Mouse (Mus musculus) adrenal gland, adult 18-20 months (tissue): ENCODE measurements around the gene Cenpt. TPM values are rescaled to one million over a fixed set of nuclear protein-coding genes. Genes with fewer than 3 reads are reported as not detected.

Source experiments
- DNase-seq, 2 experiments: peaks; one replicate each; pipeline ENCODE4 v3.0.0; 2021 to 2022; ENCODE audit warnings: low spot score in 2 of 2
- total RNA-seq, 2 experiments: library from RNA; stranded (reverse); gene quantifications; 1 replicate in 1 of 2; 2 replicates in 1 of 2; pipeline ENCODE4 v1.2.3; 2021

Gene Cenpt
- total RNA-seq, 2 experiments from 2014 or later = 5.9 to 6.5 TPM

DNA sequence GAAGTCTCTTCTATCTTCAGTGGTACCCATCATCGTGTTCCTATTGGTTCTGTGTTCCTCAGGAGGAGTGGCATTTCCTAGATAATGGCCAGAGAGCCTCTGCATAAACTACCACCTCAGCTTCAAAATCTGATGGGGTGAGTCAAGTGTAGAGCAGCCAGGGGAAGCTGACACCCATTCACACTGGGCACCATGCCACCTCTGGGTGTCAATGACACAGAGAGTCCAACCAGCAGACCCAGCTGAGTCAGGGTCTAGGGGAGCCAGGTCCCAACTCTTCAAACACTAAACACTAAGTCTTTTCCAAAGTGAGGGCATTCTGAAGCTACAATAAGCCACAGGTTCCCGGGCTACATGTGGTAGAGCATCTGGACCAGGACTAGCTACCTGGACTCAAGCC is 44.6 kb downstream of the Cenpt start:
- peak; percentile 27 to 30 for DNase-seq

DNA sequence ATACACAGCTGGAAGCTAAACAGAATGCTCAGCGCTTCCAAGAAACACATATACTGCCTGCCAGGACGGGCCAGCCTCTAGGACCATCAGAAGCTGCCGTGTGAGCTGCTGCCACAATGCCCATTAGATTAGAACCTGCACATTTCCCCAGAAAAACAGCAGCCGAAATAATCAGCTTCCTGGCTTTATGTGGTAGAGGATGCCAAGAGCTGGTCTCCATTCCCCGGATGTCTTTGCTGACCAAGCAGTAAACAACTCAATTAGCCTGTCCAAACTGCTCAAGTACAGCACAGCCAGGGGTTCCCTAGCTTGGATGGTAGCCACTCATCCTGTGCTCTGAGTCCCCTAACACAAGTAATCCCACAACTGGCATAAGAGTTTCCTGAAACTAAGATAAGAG is 45.3 kb downstream of the Cenpt start:
- no peak for DNase-seq

DNA sequence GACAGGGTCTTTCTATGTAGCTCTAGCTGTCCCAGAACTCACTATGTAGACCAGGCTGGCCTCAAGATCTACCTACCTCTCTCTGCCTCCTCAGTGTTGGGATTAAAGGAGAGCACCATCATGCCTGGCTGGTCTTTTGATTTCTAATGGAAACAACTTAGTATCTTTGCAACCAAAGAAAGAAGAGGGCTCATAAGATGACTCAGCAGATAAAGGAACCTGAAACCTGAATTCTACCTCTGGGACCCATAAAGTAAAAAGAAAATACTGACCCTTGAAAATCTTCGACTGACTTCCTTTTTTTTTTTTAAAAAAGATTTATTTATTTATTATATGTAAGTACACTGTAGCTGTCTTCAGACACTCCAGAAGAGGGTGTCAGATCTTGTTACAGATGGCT is 47.1 kb downstream of the Cenpt start:
- no peak for DNase-seq

DNA sequence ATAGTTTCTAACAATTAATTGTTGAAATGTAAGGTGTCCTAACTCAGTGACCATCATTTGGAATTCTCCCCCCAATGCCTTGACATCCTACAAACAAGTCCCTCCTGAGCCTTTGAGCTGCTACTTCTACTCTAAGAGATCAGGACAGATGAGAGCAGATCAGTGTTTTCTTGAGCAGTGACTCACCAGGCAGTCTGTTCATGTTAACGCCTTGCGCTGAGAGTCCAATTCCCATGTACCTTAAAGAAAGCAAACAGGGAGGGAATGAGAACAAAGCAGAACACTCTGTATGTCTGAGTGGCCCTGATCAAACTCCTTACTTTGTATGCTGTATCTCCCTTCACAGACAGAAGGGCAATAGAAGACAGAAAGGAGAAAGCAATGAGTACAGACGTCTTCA is 47.7 kb downstream of the Cenpt start:
- no peak for DNase-seq

DNA sequence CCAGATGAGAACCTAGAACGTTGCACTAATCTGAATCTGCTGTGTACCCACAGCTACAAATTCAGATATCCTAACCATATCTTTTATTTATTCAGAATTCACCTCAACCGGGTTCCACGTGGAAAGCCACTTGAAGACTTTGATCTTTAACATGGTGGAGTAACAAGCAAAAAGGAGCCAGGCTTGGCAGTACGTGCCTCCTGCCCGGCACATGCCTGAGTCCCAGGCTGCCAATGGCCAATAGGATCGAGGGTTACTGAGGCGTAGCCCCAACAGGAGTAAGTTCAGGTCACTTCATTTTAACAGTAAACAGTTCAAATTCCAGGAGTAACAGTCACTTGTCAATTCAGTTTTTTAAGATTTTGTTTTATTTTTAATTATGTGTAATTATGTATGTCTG is 48.3 kb downstream of the Cenpt start:
- DNase-seq = no peak

DNA sequence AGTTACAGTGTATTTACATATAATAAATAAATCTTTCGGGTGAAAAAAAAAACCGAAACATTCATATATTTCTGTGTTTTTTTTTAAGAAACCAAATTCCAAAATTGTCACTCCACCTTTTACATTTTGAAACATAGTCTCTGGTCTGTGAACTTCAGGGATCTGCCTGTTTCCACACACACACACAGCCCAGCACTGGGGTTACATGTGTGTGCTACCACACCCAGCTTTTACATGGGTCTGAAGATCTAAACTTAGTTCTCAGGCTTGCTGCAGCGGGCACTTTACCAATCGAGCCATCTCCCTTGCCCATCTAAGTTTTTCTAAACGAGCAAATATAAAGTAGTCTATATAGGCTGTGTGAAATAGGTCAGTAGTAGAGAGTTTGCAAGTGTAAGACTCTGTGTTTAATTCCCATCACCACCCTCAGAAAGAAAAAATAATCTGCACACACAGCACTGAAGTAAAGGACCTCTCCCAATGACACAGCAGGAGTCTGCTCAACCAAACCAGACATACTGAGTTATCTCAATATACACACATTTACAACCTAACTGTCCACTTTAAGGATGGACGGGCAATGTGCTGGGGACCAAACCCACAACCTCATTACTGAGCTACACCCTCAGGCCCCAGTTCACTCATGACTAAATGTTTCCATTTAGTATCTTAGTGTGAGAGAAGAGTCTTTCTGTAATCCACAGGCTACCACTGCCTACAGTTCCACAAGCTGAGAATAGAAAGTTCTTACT is 51.7 kb downstream of the Cenpt start:
- DNase-seq = no peak

DNA sequence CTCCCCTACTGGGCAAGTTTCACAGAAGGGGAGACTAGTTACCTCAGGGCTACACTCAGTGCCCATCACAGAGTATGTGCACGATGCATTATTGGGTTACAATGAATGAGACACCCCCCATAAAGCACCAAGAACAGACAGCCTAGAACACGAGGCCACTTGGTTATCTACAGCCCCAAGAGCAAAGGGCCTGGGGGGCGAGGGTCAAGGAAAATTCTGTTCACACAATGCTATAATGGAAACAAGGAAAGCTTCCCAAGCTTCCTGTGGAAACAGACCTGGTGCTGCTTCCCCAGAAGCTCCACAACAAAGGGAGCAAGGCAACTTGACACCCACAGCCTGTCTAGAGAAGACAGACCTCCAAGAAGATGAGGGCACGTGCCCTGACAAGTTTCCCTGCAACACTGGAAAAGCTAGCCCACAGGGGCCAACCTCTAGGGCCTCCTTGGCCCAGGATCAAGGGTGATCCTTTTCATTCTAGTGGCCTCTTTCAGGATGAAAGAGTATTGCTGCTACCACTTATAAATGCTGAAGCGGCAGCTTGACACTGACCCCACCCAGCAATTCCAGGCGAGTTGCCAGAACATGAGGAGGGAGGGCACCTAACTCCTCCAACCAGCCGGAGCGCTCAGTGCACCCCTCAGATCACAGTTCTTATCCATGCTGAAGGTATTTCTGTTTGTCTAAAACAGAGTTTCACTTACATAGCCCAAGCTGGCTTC is 53.8 kb downstream of the Cenpt start:
- DNase-seq = peak; percentile 64 to 69

DNA sequence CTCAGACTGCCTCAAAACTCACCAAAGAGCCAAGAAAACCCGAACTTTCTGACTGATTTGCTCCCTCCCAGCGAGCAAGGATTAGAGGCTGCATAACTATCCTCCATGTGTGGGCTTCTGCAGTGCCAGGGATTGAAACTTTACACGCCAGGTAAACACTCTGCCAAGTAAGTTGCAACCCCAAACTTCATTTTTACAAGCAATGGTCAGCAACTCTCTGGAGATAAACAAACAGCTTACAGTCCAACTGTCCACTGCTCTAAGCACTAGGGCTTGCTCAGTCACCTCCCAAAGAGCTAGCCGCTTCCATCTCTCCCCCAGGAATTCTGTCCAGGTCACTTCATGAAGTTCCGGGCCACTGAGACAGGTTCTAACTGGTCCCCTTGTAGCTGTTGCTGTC is 54.7 kb downstream of the Cenpt start:
- no peak for DNase-seq

DNA sequence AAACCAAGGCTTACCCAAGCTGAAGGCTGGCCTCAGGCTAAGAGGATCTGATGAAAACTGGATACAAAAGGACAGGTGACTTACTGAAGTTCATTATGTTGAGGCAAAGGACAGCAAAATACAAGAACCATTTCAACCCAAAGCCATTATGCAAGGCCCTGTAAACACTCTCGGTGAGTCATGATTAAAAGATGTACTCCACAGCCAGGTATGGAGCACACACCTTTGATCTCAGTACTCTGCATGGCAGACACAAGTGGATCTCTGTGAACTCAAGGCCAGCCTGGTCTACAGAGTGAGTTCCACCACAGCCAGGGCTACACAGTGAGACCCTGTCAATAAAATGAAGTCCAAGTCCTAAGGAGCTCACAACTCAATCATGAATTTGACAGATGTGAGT is 57.3 kb downstream of the Cenpt start:
- no peak for DNase-seq

Other genes starting within 250 kb of the Cenpt start
- gene Ripor1, start 248.0 kb downstream of the Cenpt start, total RNA-seq = 10 to 100 TPM; 25.9 to 32.9 TPM
- gene Ctcf, start 216.7 kb downstream of the Cenpt start, total RNA-seq = 10 to 100 TPM; 54.2 to 55.2 TPM
- gene Agrp, start 215.9 kb downstream of the Cenpt start, total RNA-seq = 1 to 10 TPM; 3.3 to 5.3 TPM
- 1 to 10 TPM; 2.0 to 2.9 TPM for gene Carmil2, start 167.0 kb downstream of the Cenpt start, total RNA-seq
- 10 to 100 TPM; 21.1 to 23.9 TPM for gene Acd, start 152.2 kb downstream of the Cenpt start, total RNA-seq
- 10 to 100 TPM in 1 of 2 experiments, 1 to 10 TPM in 1; 7.5 to 14.2 TPM for gene Pard6a, start 152.1 kb downstream of the Cenpt start, total RNA-seq
- gene 4933405L10Rik, start 145.6 kb downstream of the Cenpt start, total RNA-seq = not detected
- 1 to 10 TPM; 3.0 to 3.5 TPM for gene Enkd1, start 145.1 kb downstream of the Cenpt start, total RNA-seq
- 10 to 100 TPM in 1 of 2 experiments, 1 to 10 TPM in 1; 7.4 to 10.1 TPM for gene Gfod2, start 94.6 kb downstream of the Cenpt start, total RNA-seq
- 10 to 100 TPM; 20.1 to 24.7 TPM for gene Ranbp10, start 25.9 kb downstream of the Cenpt start, total RNA-seq
- not detected for gene Tsnaxip1, start 25.5 kb downstream of the Cenpt start, total RNA-seq
- 10 to 100 TPM; 35.7 to 38.6 TPM for gene Thap11, start 1.9 kb upstream of the Cenpt start, total RNA-seq
- gene Nutf2, start 7.3 kb upstream of the Cenpt start, total RNA-seq = 10 to 100 TPM; 43.9 to 46.2 TPM
- gene Edc4, start 27.6 kb upstream of the Cenpt start, total RNA-seq = 10 to 100 TPM; 35.0 to 36.7 TPM
- gene Nrn1l, start 40.3 kb upstream of the Cenpt start, total RNA-seq = 1 to 10 TPM; 1.3 to 1.6 TPM
- 10 to 100 TPM; 25.8 to 30.0 TPM for gene Pskh1, start 47.2 kb upstream of the Cenpt start, total RNA-seq
- gene Ctrl, start 80.6 kb upstream of the Cenpt start, total RNA-seq = under 1 TPM in 1 of 2 experiments, not detected in 1; 0.93 TPM
- 10 to 100 TPM; 78.7 to 84.1 TPM for gene Psmb10, start 85.2 kb upstream of the Cenpt start, total RNA-seq
- gene Lcat, start 90.1 kb upstream of the Cenpt start, total RNA-seq = 1 to 10 TPM in 1 of 2 experiments, under 1 TPM in 1; 0.51 to 1.8 TPM
- 10 to 100 TPM; 45.4 to 56.9 TPM for gene Slc12a4, start 112.8 kb upstream of the Cenpt start, total RNA-seq
- not detected for gene Dpep3, start 126.2 kb upstream of the Cenpt start, total RNA-seq
- 10 to 100 TPM; 14.2 to 21.2 TPM for gene Dus2, start 138.1 kb upstream of the Cenpt start, total RNA-seq
- not detected for gene Dpep2nb, start 152.7 kb upstream of the Cenpt start, total RNA-seq
- 10 to 100 TPM; 16.4 to 16.9 TPM for gene Ddx28, start 158.6 kb upstream of the Cenpt start, total RNA-seq
- 10 to 100 TPM; 34.5 to 50.9 TPM for gene Nfatc3, start 205.6 kb upstream of the Cenpt start, total RNA-seq